Mouse (Mus musculus): Measurements from ENCODE around the gene Pgr. TPM values are rescaled to one million over a fixed set of nuclear protein-coding genes. Genes with fewer than 3 reads are reported as not detected.

The Pgr gene
- polyA plus RNA-seq, 1 experiment, result 0.46 TPM

- TF ChIP-seq CTCF (IDR thresholded peaks at IDR 0.05; ENCODE audit: borderline replicate concordance, insufficient read depth, low read length), result no peak
- TF ChIP-seq POLR2A (IDR thresholded peaks at IDR 0.05; ENCODE audit: low read depth, low read length), result no peak
- Histone ChIP-seq H3K4me3 (ENCODE audit: insufficient read depth, low read length) (no peak overlapping the region), H3K4me1 (ENCODE audit: control insufficient read depth, insufficient read depth, low read length) (no peaks in the 10 kb centered on the region), H3K27ac (ENCODE audit: insufficient read depth, low read length) (no peak overlapping the region)
Measured at GRCm38 (mm10) chr9:8953306-8953705, 53.7 kb downstream of the Pgr start.

DNA sequence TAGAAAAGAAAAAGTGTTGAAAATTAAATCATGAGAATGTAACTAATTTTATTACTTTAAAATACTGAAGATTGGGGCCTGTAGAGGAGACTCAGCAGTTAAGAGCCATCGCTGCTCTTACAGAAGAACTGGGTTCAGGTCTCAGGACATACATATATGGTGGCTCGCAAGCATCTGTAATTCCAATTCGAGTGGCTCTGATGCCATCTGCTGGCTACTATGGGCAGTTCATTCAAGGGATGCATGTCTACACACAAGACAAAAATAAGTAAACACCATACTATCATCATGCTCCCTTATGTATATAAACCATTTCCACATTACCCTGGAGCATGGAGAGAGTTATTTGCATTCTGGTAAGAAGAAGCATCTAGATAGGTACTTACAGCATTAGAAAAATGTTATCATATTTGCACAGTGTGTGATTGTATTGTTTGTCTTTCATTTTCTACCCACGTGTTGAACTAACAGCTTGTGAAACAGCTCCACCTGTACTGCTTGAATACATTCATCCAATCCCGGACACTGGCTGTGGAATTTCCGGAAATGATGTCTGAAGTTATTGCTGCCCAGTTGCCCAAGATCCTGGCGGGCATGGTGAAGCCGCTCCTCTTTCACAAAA lies 65.0 kb downstream of the Pgr start:
- Histone ChIP-seq H3K4me3 (ENCODE audit: insufficient read depth, low read length) (no peak overlapping the region), H3K4me1 (ENCODE audit: control insufficient read depth, insufficient read depth, low read length) (no peaks in the 10 kb centered on the region), H3K27ac (ENCODE audit: insufficient read depth, low read length) (no peak overlapping the region)
- no peak for TF ChIP-seq CTCF (IDR thresholded peaks at IDR 0.05; ENCODE audit: borderline replicate concordance, insufficient read depth, low read length)
- TF ChIP-seq POLR2A (IDR thresholded peaks at IDR 0.05; ENCODE audit: low read depth, low read length), result no peak

DNA sequence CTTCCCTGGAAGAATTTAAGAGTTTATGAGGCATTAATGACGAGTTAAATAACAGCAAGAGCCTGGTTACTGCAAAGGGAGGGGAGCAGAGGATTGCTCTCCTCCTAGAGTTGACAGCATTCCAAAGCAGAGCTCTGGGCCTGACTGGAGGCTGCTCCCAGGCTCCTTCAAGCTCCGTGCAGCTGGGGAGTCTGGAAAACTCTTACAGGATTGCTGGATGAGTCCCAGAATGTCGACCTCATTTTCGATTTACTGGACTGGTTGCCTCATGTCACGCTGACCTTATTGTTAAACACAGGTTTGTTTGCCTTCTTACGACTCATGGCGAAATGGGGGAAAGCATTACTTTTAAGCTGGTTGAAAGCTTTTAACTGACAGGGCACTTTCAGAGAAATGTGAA lies 70.6 kb downstream of the Pgr start:
- Histone ChIP-seq H3K4me3 (ENCODE audit: insufficient read depth, low read length) (no peak overlapping the region), H3K27ac (ENCODE audit: insufficient read depth, low read length) (no peak overlapping the region), H3K4me1 (ENCODE audit: control insufficient read depth, insufficient read depth, low read length) (no peaks in the 10 kb centered on the region)
- TF ChIP-seq POLR2A (IDR thresholded peaks at IDR 0.05; ENCODE audit: low read depth, low read length) (no peak), CTCF (IDR thresholded peaks at IDR 0.05; ENCODE audit: borderline replicate concordance, insufficient read depth, low read length) (no peak)

GRCm38 (mm10) chr9:8971491-8971890 lies 71.9 kb downstream of the Pgr start, which contains the start of gene Gm16485:
Gm16485 (plus strand) TSS chr9:8971791.
- H3K27ac ChIP-seq (ENCODE audit: insufficient read depth, low read length), result no peak within 1 kb of the TSS
- H3K4me1 ChIP-seq (ENCODE audit: control insufficient read depth, insufficient read depth, low read length), result no peaks in the 10 kb centered on the region
- no peak within 1 kb of the TSS for H3K4me3 ChIP-seq (ENCODE audit: insufficient read depth, low read length)
- TF ChIP-seq POLR2A (IDR thresholded peaks at IDR 0.05; ENCODE audit: low read depth, low read length) (no peak), CTCF (IDR thresholded peaks at IDR 0.05; ENCODE audit: borderline replicate concordance, insufficient read depth, low read length) (no peak)

- H3K27ac ChIP-seq (ENCODE audit: insufficient read depth, low read length), result no peak overlapping the region
Measured at GRCm38 (mm10) chr9:8977775-8978174, 78.1 kb downstream of the Pgr start.

DNA sequence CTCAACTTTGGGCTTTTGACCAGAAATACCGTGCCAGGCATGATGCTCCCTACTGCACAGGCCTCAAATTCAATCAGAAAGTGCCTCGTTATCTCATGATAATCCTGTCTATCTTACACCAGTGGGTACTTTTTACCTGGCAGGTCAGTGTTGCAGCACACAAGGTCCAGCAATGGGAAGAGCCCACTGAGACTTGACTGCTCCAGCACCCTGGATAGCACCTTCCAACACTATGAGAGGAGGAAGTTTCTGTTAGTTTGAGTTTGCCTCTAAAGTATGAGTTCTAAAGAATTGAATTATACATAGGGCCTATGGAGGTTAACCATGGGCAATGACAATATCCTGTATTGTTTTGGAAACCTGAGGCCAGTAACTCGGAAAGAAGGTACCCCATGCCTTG lies 82.7 kb downstream of the Pgr start:
- Histone ChIP-seq H3K4me1 (ENCODE audit: control insufficient read depth, insufficient read depth, low read length) (no peaks in the 10 kb centered on the region), H3K4me3 (ENCODE audit: insufficient read depth, low read length) (no peak overlapping the region), H3K27ac (ENCODE audit: insufficient read depth, low read length) (no peak overlapping the region)
- TF ChIP-seq CTCF (IDR thresholded peaks at IDR 0.05; ENCODE audit: borderline replicate concordance, insufficient read depth, low read length), result no peak
- TF ChIP-seq POLR2A (IDR thresholded peaks at IDR 0.05; ENCODE audit: low read depth, low read length), result no peak

More at GRCm38 (mm10) chr9:8977775-8978174, 78.1 kb downstream of the Pgr start:
- Histone ChIP-seq H3K4me1 (ENCODE audit: control insufficient read depth, insufficient read depth, low read length) (no peaks in the 10 kb centered on the region), H3K4me3 (ENCODE audit: insufficient read depth, low read length) (no peak overlapping the region)
- no peak for TF ChIP-seq POLR2A (IDR thresholded peaks at IDR 0.05; ENCODE audit: low read depth, low read length)
- TF ChIP-seq CTCF (IDR thresholded peaks at IDR 0.05; ENCODE audit: borderline replicate concordance, insufficient read depth, low read length), result no peak

- no peak for TF ChIP-seq POLR2A (IDR thresholded peaks at IDR 0.05; ENCODE audit: low read depth, low read length)
- TF ChIP-seq CTCF (IDR thresholded peaks at IDR 0.05; ENCODE audit: borderline replicate concordance, insufficient read depth, low read length), result no peak
- no peak overlapping the region for H3K27ac ChIP-seq (ENCODE audit: insufficient read depth, low read length)
- no peaks in the 10 kb centered on the region for H3K4me1 ChIP-seq (ENCODE audit: control insufficient read depth, insufficient read depth, low read length)
- no peak overlapping the region for H3K4me3 ChIP-seq (ENCODE audit: insufficient read depth, low read length)
Measured at GRCm38 (mm10) chr9:8996494-8996893, 96.9 kb downstream of the Pgr start.

DNA sequence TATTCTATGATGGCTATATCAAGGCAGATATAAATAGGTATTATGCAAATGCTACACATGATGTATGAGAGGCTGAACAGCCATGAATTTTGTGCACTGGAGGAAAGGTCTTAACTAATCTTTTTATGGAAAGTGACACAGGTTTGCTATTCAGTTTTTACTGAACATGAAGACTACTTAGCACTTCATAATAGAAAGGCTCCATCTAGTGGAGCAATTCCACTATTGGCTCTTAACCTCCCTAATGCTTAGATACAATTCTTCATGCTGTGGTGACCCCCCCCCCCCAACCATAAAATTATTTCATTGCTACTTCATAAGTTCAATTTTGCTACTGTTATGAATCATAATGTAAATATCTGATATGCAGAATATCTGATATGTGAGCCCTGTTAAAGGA lies 101.5 kb downstream of the Pgr start:
- no peak overlapping the region for H3K27ac ChIP-seq (ENCODE audit: insufficient read depth, low read length)
- H3K4me3 ChIP-seq (ENCODE audit: insufficient read depth, low read length), result no peak overlapping the region
- H3K4me1 ChIP-seq (ENCODE audit: control insufficient read depth, insufficient read depth, low read length), result no peaks in the 10 kb centered on the region
- no peak for TF ChIP-seq CTCF (IDR thresholded peaks at IDR 0.05; ENCODE audit: borderline replicate concordance, insufficient read depth, low read length)
- no peak for TF ChIP-seq POLR2A (IDR thresholded peaks at IDR 0.05; ENCODE audit: low read depth, low read length)

DNA sequence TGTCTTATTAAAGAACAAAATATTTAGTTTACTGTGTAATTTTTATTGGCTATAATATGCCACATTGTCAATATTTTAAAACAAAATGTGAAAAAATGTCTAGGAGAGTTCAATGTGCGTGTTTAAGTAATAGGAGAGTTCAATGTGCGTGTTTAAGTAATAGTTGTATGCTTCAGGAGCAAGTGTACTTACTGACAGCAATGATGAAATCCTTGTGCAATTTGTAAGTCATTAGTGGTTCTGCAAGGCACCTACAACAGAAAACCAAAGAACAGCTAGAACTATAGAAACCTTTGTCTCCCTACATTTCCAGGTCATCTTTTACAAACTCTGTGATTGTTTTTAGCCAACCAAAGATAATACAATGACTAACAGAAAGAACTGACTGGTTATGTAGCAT lies 115.5 kb downstream of the Pgr start:
- no peaks in the 10 kb centered on the region for H3K4me1 ChIP-seq (ENCODE audit: control insufficient read depth, insufficient read depth, low read length)
- H3K4me3 ChIP-seq (ENCODE audit: insufficient read depth, low read length), result no peak overlapping the region
- TF ChIP-seq POLR2A (IDR thresholded peaks at IDR 0.05; ENCODE audit: low read depth, low read length) (no peak), CTCF (IDR thresholded peaks at IDR 0.05; ENCODE audit: borderline replicate concordance, insufficient read depth, low read length) (no peak)
- H3K27ac ChIP-seq (ENCODE audit: insufficient read depth, low read length), result no peak overlapping the region

Other genes with a start within 250 kb of the Pgr start
- gene Gm16485, start 72.0 kb downstream of the Pgr start, polyA plus RNA-seq (2011; ENCODE audit: insufficient read length, low read depth, missing spikeins), result 0.30 TPM in 1 of 2 replicates, not detected in the other

Data from embryonic fibroblast, embryonic 13.5 days (primary cell).